Mouse (Mus musculus) lung, embryonic 14.5 days (tissue): ENCODE results near the gene Mgll. TPM values are rescaled to one million over a fixed set of nuclear protein-coding genes. Genes with fewer than 3 reads are reported as not detected.

Experiments
- ATAC-seq: fragments of 200-750 bp; cut with Nextera tagmentation; 2 replicates; pipeline ENCODE4 v1.8.0; 2017; ENCODE audit warnings: mild to moderate bottlenecking, moderate TSS enrichment, moderate library complexity; ENCODE audit not compliant: insufficient read depth
- DNase-seq: peaks from one replicate; pipeline ENCODE4 v3.0.0-alpha.2; 2015
- H3K27ac ChIP-seq: fragments of 300-500 bp; sonication (generic); 2 replicates; pipeline ENCODE4 v1.5.1; 2014; ENCODE audit warnings: low read depth, mild to moderate bottlenecking, moderate library complexity
- H3K27me3 ChIP-seq: fragments of 300-500 bp; sonication (generic); 2 replicates; pipeline ENCODE4 v1.6.1; 2014; ENCODE audit warnings: low read length, control low read depth; ENCODE audit not compliant: insufficient read depth
- H3K36me3 ChIP-seq: fragments of 300-500 bp; sonication (generic); 2 replicates; pipeline ENCODE4 v1.6.1; 2014; ENCODE audit warnings: control low read depth; ENCODE audit not compliant: insufficient read depth
- H3K4me1 ChIP-seq: fragments of 300-500 bp; sonication (generic); 2 replicates; pipeline ENCODE4 v1.6.1; 2014; ENCODE audit warnings: antibody characterized with exemption, control low read depth; ENCODE audit not compliant: insufficient read depth
- H3K4me2 ChIP-seq: fragments of 300-500 bp; sonication (generic); 2 replicates; pipeline ENCODE4 v1.6.1; 2014; ENCODE audit warnings: mild to moderate bottlenecking
- H3K4me3 ChIP-seq: fragments of 300-500 bp; sonication (generic); 2 replicates; pipeline ENCODE4 v1.5.1; 2014; ENCODE audit warnings: low read depth, low read length
- H3K9ac ChIP-seq: fragments of 300-500 bp; sonication (generic); 2 replicates; pipeline ENCODE4 v1.6.1; 2014
- H3K9me3 ChIP-seq: fragments of 300-500 bp; sonication (generic); 2 replicates; pipeline ENCODE4 v1.6.1; 2016; ENCODE audit warnings: low read depth, low read length, control low read depth
- CTCF ChIP-seq: IDR thresholded peaks from 2 replicates; pipeline ENCODE4 v1.5.1; 2016; ENCODE audit warnings: antibody characterized with exemption, low read depth
- WGBS: fragments of 180-500 bp; shearing (Covaris S2); extraction: QIAGEN DNeasy Blood & Tissue Kit; methylation state at CpG from one replicate; pipeline ENCODE4 v1.1.7; 2014; 5-methylcytosine and 5-hydroxymethylcytosine counted together
- polyA plus RNA-seq: library from polyadenylated mRNA; unstranded; fragments of >200 nt; fragmentation: Nextera tagmentation; extraction: Ambion mirVana; gene quantifications from 2 replicates; pipeline ENCODE4 v1.2.1, GENCODE M21; 2014

Mgll gene
- polyA plus RNA-seq, 1 experiment from 2014 or later: 71.5 TPM

DNA sequence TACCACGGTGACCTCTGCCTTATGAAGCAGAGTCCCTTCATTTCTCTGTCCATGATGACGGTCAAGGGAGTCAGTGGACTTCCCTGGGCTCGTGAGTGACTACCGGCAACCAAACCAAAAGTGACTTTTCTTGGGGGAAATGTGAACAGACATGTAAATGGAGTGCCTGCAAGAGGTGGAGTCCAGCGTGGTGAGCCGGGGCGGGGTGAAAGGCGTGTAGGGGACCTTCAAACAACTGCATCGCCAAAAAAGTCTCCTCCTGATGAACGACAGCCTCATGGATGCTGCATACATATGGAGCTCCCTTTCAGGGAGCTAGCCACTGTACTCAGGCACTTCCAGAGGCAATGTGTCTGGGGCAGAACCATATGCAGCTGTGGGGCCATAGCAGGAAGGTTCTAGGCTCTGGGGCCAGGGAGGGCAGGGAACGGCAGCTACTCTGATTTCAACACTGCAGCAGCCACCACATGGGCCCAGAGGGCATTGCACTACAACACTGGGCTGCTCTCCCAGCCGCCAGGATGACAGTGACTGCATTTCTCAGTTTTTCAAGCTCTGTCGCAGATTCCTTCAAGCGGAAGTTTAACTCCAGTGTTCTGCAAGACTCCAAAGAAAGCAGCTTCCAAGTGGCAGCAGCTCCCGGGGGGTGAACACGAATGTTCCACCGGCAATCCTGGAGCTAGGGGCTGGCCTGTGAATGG lies 36.9 kb downstream of the Mgll start:
- peaks cover 17% of the 10 kb centered on the region for H3K4me1 ChIP-seq
- DNase-seq (peak; percentile 51), ATAC-seq (no peak)
- H3K4me3 ChIP-seq: no peak overlapping the region
- H3K4me2 ChIP-seq: no peak overlapping the region
- no peak overlapping the region for H3K27ac ChIP-seq
- peak; percentile 19; the same call in 1 of the 2 replicates for TF ChIP-seq CTCF
- H3K9me3 ChIP-seq: no peaks in the 10 kb centered on the region
- H3K36me3 ChIP-seq: 0 out of 2 replicates have a peak, but pooled peaks cover 2% of the 10 kb centered on the region
- H3K27me3 ChIP-seq: no peaks in the 10 kb centered on the region
- WGBS: 62% methylated on average over 17 of the region's 17 CpGs
- H3K9ac ChIP-seq: no peak overlapping the region

DNA sequence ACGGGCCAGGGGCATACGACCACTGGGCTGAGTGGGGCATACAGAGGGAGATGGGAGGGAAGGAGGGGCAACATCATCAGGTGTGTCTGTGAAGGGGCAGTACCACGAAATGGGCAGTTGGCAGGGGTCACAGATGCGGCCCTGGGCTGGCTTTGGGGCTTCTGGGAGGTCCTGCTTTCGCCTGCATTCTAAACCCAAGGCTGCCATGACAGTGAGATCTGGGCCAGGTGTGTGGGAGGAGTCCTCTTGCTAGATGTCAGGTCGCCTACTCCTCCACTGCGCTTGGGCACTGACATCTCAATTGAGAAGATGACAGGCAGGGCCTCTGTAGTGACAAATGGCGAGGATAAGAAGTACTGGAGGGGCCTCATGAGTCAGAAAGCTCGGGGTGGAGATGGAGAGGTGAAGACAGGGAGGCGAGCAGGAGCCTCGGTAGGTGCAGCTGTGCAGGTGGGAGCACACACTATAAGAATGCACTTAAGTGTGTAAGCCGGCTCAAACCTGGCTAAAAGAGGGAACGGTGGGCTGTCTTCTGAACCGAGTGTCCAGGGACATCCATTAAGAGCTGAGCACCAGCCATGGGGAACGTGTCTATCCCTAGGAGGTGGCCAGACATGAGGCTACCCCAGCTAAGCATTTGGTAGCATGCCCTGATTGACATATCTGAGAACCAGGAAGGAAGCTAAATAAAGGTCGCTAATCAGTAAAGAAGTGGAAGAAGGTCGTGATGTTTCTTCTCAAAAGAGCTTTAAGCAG lies 37.6 kb downstream of the Mgll start:
- no peak for TF ChIP-seq CTCF
- DNase-seq: no peak
- no peaks in the 10 kb centered on the region for H3K27me3 ChIP-seq

DNA sequence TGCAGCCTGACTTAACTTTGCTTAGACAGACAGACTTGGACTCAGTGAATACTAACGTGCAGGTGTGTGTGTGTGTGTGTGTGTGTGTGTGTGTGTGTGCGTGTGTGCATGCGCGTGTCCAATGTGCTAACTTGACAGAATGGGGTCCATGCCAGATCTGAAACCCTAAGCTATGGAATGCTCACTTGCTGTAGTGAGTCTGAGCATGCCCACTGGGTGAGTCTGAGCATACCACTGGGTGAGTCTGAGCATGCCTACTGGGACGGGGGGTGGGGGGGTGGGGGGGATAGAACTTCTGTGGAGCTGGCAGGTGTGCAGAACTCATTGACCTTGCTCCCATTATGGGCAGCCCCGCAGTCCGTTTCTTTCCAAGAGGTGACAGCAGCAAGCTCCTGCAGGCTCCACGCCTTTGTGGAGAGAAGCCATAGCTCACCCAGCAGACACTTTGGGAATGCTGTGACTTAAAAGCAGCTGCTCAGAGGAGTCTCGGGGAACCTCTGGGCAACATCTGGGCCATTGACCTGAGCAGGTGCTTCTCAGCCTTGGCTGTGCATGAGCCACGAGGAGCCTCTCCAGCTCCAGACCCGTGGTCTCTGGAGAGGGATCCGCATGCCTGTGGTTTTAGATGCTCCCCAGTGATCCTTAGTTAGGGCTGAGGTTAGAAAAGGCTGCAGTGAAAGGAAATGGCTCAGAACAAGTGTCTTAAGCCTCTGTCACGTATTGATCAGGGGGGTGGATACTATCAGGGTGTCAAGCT lies 38.4 kb downstream of the Mgll start:
- no peak overlapping the region for H3K4me3 ChIP-seq
- peaks cover 14% of the 10 kb centered on the region for H3K4me1 ChIP-seq
- H3K27ac ChIP-seq: no peak overlapping the region
- no peak overlapping the region for H3K4me2 ChIP-seq
- no peaks in the 10 kb centered on the region for H3K27me3 ChIP-seq
- H3K9me3 ChIP-seq: no peaks in the 10 kb centered on the region
- ATAC-seq (peak; percentile 27; the same call in 1 of the 2 replicates), DNase-seq (no peak)
- no peak for TF ChIP-seq CTCF
- WGBS: 57% methylated on average over 13 of the region's 13 CpGs
- 0 out of 2 replicates have a peak, but pooled peaks cover 2% of the 10 kb centered on the region for H3K36me3 ChIP-seq
- no peak overlapping the region for H3K9ac ChIP-seq

More for the DNA sequence above, 37.6 kb downstream of the Mgll start:
- H3K27ac ChIP-seq: no peak overlapping the region
- no peak overlapping the region for H3K4me2 ChIP-seq
- H3K4me1 ChIP-seq: peaks cover 15% of the 10 kb centered on the region
- no peaks in the 10 kb centered on the region for H3K9me3 ChIP-seq
- ATAC-seq: no peak
- no peak overlapping the region for H3K9ac ChIP-seq
- 0 out of 2 replicates have a peak, but pooled peaks cover 2% of the 10 kb centered on the region for H3K36me3 ChIP-seq
- WGBS: 65% methylated on average over 17 of the region's 17 CpGs
- no peak overlapping the region for H3K4me3 ChIP-seq

DNA sequence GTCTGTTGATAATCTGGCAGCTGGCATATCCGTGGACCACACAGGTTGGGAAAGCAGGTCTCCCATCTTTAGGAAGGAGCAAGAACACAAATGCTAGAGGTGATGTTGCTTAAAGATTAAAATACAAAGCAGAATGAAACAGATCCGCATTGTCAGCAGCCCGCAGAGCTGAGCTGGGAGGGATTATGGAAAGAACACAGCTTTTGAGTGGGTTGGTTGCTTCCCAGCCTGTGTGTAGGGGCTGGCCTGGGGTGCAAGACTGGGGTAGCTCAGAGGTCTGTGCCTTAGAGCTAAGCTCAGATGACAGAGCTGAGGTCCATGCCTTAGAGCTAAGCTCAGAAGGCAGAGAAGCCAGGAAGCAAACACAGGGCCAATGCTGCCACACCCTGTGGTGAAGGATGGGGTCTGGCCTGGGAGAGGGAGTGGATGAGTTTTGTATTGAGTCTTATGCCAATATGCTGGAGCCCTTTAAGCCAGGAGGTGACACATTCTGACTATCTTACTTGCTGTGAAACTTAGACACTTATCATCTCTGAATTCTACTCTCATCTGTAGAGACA lies 39.4 kb downstream of the Mgll start:
- no peak overlapping the region for H3K9ac ChIP-seq
- WGBS: 73% methylated on average over 3 of the region's 3 CpGs
- ATAC-seq (no peak), DNase-seq (no peak)
- no peak overlapping the region for H3K27ac ChIP-seq
- H3K9me3 ChIP-seq: no peaks in the 10 kb centered on the region
- no peak for TF ChIP-seq CTCF
- H3K4me3 ChIP-seq: no peak overlapping the region
- no peak overlapping the region for H3K4me2 ChIP-seq
- H3K27me3 ChIP-seq: no peaks in the 10 kb centered on the region
- peaks cover 14% of the 10 kb centered on the region for H3K4me1 ChIP-seq
- 0 out of 2 replicates have a peak, but pooled peaks cover 5% of the 10 kb centered on the region for H3K36me3 ChIP-seq

DNA sequence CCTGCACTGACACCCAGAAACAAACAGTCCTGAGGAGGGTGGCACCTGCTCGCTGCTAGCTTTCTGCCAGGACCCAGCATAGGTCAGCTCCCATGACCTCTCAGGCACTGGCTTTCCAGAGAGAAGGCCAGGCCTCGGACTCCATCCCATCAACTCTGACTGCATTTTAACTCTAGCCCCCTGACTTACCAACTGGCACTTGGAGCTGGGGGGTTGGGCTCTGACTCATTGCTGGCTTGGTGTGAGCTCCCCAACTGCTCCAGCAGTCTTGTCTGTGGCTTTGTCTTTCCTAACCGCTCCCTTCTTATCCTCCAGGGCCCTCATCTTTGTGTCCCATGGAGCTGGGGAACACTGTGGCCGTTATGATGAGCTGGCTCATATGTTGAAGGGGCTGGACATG lies 40.1 kb downstream of the Mgll start:
- H3K36me3 ChIP-seq: 0 out of 2 replicates have a peak, but pooled peaks cover 5% of the 10 kb centered on the region
- no peak overlapping the region for H3K4me2 ChIP-seq
- no peak overlapping the region for H3K4me3 ChIP-seq
- ATAC-seq: no peak
- peaks cover 14% of the 10 kb centered on the region for H3K4me1 ChIP-seq
- no peaks in the 10 kb centered on the region for H3K27me3 ChIP-seq
- 0 out of 2 replicates have a peak overlapping the region, but pooled peaks have one; percentile 12 for H3K27ac ChIP-seq
- H3K9me3 ChIP-seq: no peaks in the 10 kb centered on the region
- no peak for DNase-seq
- WGBS: 63% methylated on average over 4 of the region's 4 CpGs
- no peak for TF ChIP-seq CTCF
- no peak overlapping the region for H3K9ac ChIP-seq

DNA sequence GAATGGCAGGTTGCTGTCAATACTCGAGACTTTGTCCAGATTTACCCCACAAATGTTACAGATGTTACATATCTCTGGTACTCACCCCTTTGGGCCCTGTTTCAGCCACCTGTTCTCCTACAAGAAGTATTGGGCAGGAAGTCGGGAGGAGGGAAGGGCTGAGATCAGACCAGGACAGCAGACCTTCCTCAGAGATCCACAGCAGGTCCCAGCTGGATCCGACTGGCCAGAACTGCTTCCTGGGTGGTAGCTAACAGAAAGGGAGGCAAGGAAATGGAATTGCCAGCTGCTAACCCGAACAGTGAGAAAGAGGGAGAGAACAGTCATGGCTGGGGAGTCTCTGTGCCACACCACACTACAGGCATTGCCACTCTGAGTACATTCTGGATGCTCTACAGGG lies 43.5 kb downstream of the Mgll start:
- no peak for ATAC-seq
- H3K9me3 ChIP-seq: no peaks in the 10 kb centered on the region
- 43% methylated on average over 4 of the region's 4 CpGs for WGBS
- H3K9ac ChIP-seq: no peak overlapping the region
- H3K4me2 ChIP-seq: no peak overlapping the region
- H3K4me1 ChIP-seq: 0 out of 2 replicates have a peak, but pooled peaks cover 2% of the 10 kb centered on the region
- no peak overlapping the region for H3K4me3 ChIP-seq
- DNase-seq: no peak
- no peaks in the 10 kb centered on the region for H3K27me3 ChIP-seq
- H3K27ac ChIP-seq: no peak overlapping the region
- no peak for TF ChIP-seq CTCF
- H3K36me3 ChIP-seq: 0 out of 2 replicates have a peak, but pooled peaks cover 5% of the 10 kb centered on the region
